Mouse (Mus musculus) small intestine, adult 2 months (tissue): ENCODE results near the gene Sema5a. TPM values are rescaled to one million over a fixed set of nuclear protein-coding genes. Genes with fewer than 3 reads are reported as not detected.

ENCODE experiments used
- H3K27ac ChIP-seq: fragments of 200-500 bp; 2 replicates; pipeline ENCODE4 v1.5.1; 2012; ENCODE audit warnings: low read depth, low read length, control low read depth, inconsistent platforms; ENCODE audit not compliant: insufficient read depth
- H3K27me3 ChIP-seq: fragments of 200-500 bp; 2 replicates; pipeline ENCODE4 v1.6.1; 2012; ENCODE audit warnings: mild to moderate bottlenecking, moderate library complexity, low read length, inconsistent platforms; ENCODE audit not compliant: control insufficient read depth, insufficient read depth
- H3K36me3 ChIP-seq: fragments of 200-500 bp; 2 replicates; pipeline ENCODE4 v1.6.1; 2012; ENCODE audit warnings: mild to moderate bottlenecking, low read length, control low read depth, inconsistent platforms; ENCODE audit not compliant: control insufficient read depth, insufficient read depth
- H3K4me1 ChIP-seq: fragments of 200-500 bp; 2 replicates; pipeline ENCODE4 v1.6.1; 2012; ENCODE audit warnings: low read length, inconsistent platforms, mixed read lengths; ENCODE audit not compliant: control insufficient read depth, insufficient read depth, insufficient read length
- H3K4me3 ChIP-seq: fragments of 200-500 bp; 2 replicates; pipeline ENCODE4 v1.5.1; 2012; ENCODE audit warnings: low read depth, mild to moderate bottlenecking, control low read depth, inconsistent platforms, low read length, moderate library complexity
- CTCF ChIP-seq: fragments of 200-500 bp; IDR thresholded peaks from 2 replicates; pipeline ENCODE4 v1.5.1; 2012; ENCODE audit warnings: low read depth, mild to moderate bottlenecking, control low read depth, inconsistent platforms, low read length, moderate library complexity, mixed read lengths; ENCODE audit not compliant: insufficient replicate concordance, insufficient read length; ENCODE audit errors: extremely low read depth
- POLR2A ChIP-seq: fragments of 200-500 bp; IDR thresholded peaks from 2 replicates; pipeline ENCODE4 v1.6.1; 2012; ENCODE audit warnings: low read depth, mild to moderate bottlenecking, control low read depth, inconsistent platforms, low read length, moderate library complexity
- WGBS: fragments of 180-500 bp; shearing (Covaris S2); methylation state at CpG from one replicate; pipeline ENCODE4 v1.1.7; 2018; 5-methylcytosine and 5-hydroxymethylcytosine counted together
- polyA plus RNA-seq: library from polyadenylated mRNA; depleted of rRNA; stranded (reverse); fragments of >200 nt; gene quantifications from 2 replicates; pipeline ENCODE4 v1.2.3, GENCODE M21; 2012

The Sema5a gene
- polyA plus RNA-seq, 1 experiment: 18.7 TPM

DNA sequence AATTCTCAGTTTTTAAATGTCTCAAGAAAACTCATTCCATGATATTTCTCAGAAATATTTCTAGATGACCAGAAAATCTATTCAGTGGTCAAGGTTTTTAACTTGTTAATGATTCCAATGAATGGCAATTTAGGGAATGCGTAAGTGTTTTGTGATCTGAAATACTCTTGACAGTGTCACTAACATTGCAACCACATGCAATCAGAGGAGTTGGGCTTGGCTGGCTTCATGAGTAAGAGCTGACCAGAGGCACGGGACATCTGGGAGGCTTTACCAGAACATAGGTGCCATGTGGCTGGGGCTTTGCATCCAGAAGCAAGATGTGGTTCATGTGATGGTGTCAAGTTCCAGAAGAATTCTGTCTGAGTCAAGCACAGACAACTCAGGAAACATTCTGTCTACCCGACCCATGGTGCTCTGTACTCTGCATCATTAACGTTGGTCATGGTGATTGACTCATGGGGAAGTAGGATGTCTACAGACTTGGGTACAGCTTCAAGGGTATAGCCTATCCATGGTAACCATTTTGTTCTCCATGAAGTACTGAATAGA lies 138.4 kb downstream of the Sema5a start:
- H3K27me3 ChIP-seq: no peaks in the 10 kb centered on the region
- H3K4me1 ChIP-seq: no peaks in the 10 kb centered on the region
- TF ChIP-seq POLR2A: no peak
- no peak for TF ChIP-seq CTCF
- H3K4me3 ChIP-seq: no peak overlapping the region
- H3K36me3 ChIP-seq: no peaks in the 10 kb centered on the region
- WGBS: 85% methylated on average over 4 of the region's 4 CpGs
- no peak overlapping the region for H3K27ac ChIP-seq

DNA sequence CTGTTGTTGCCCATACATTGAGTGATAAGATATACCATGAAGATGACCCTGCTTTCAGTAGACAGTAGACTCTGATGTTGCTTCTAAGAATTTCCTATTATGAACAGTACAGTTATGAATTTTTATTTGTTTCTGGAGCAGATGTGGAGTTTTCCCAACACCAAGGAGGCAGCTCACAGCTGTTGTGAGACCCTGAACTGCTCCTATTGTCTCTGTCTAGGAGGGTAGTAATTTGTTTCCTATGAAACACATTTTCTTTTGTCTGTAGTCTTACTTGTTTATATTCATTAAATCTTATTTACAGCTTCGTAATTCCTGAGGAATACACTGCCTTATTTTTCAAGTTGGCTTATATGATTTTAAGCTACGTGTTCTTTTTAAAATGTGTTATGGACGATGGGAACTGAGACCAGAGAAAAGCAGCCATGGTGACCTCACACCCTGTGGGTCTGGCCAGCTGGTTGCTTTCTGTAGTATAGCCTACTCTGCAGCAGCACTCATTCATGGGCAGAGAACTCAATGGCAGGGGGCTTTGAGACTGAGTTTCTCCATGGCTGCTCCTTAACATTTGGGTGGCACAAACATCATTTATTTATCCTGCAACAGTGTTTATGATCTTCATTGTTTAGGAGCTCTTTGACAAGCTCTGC lies 151.8 kb downstream of the Sema5a start:
- H3K27ac ChIP-seq: no peak overlapping the region
- H3K4me1 ChIP-seq: no peaks in the 10 kb centered on the region
- no peak overlapping the region for H3K4me3 ChIP-seq
- WGBS: 86% methylated on average over 3 of the region's 3 CpGs
- no peaks in the 10 kb centered on the region for H3K27me3 ChIP-seq
- no peaks in the 10 kb centered on the region for H3K36me3 ChIP-seq
- TF ChIP-seq POLR2A (no peak), CTCF (no peak)

DNA sequence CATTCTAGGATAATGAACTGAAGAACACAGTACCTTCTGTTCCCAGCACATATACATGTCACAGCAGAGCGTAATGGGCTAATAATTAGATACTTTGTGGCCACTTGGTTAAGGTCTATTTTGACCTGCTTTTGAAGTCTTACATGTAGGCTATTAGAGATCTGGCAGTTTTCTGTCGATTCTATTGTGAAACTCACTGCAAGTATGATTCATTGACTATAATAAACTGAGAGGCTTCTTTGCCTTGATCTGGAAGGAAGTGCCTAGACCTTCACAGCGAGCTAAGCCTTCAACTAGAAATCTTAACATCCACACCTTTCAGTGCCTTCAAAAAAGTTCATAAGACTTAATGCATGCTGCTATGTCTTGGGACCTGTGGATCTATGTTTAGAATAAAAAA lies 152.5 kb downstream of the Sema5a start:
- H3K36me3 ChIP-seq: no peaks in the 10 kb centered on the region
- WGBS: 70% methylated on average over 3 of the region's 3 CpGs
- TF ChIP-seq POLR2A: no peak
- no peak for TF ChIP-seq CTCF
- no peak overlapping the region for H3K4me3 ChIP-seq
- no peaks in the 10 kb centered on the region for H3K4me1 ChIP-seq
- no peak overlapping the region for H3K27ac ChIP-seq
- no peaks in the 10 kb centered on the region for H3K27me3 ChIP-seq

DNA sequence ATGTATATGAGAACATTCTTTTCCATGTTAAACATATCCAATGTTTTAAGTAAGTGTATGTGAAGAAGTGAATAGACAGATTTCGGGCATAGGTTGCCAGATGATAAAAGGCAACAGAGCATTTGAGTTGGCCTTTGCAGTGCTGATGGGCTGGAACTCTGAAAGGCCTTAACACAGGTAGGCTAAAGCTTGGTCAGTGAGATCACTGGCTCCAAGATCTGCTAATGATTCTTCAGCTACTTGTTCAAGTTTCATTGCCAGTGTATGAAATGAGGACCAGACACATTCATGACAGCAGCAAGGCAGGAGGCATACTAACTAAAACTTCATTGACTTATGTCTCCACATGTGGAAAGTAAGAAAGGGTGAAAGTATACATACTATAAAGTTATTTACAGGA lies 154.1 kb downstream of the Sema5a start:
- H3K4me3 ChIP-seq: no peak overlapping the region
- TF ChIP-seq CTCF (no peak), POLR2A (no peak)
- no peaks in the 10 kb centered on the region for H3K4me1 ChIP-seq
- WGBS: 79% methylated on average over 1 of the region's 1 CpGs
- H3K27ac ChIP-seq: no peak overlapping the region
- no peaks in the 10 kb centered on the region for H3K27me3 ChIP-seq
- no peaks in the 10 kb centered on the region for H3K36me3 ChIP-seq

DNA sequence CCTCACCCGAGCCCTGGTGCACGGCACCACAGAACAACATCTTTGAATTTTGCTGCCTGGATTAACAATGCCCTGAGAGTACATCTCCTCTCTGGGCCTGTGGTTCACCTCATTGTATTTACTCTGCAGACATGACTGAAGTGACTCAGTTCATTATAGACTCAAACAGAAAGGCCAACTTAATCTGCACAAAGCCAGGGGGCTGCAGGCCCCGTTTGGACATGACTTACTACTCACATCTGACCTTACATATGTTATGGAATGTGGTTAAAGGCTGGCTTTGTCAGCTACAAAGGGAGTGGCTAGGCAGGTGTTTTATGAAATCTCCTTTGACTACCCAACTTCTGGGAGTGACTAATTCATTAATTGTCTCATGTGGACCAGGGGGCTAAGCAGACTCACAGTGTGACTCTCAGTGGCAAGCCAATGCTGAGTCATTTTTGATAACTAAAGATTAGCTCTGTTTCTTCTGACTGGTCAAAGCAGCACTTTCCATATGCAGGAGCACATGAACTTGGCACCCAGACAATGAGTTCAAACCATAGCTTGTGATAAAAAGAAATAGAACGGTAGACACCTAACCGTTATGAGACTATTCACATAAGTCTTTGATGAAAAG lies 157.4 kb downstream of the Sema5a start:
- TF ChIP-seq POLR2A (no peak), CTCF (no peak)
- Histone ChIP-seq H3K27me3 (no peaks in the 10 kb centered on the region), H3K36me3 (no peaks in the 10 kb centered on the region), H3K4me3 (no peak overlapping the region), H3K27ac (no peak overlapping the region), H3K4me1 (no peaks in the 10 kb centered on the region)
- 47% methylated on average over 5 of the region's 5 CpGs for WGBS

DNA sequence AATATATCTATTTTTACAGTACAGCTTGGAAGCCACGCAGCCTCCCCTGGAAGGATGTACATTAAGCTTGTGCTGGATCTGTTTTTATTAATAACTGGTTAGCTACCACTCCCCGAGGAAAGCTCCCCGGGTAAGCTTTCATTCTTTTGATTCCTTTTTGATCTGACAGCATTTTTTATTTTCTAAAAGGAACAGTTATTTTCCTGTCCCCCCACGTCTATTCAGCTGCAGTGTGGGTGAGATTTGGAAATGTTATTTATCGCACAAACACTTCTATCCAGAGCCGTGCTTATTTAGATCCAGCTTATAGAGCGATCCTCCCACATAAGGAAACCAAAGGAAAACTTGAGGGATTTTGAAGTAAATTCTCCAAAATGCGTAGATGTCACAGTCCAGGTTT lies 158.7 kb downstream of the Sema5a start:
- Histone ChIP-seq H3K36me3 (no peaks in the 10 kb centered on the region), H3K27me3 (no peaks in the 10 kb centered on the region), H3K4me1 (no peaks in the 10 kb centered on the region), H3K4me3 (no peak overlapping the region), H3K27ac (no peak overlapping the region)
- 89% methylated on average over 8 of the region's 8 CpGs for WGBS
- TF ChIP-seq CTCF: no peak
- TF ChIP-seq POLR2A: no peak

DNA sequence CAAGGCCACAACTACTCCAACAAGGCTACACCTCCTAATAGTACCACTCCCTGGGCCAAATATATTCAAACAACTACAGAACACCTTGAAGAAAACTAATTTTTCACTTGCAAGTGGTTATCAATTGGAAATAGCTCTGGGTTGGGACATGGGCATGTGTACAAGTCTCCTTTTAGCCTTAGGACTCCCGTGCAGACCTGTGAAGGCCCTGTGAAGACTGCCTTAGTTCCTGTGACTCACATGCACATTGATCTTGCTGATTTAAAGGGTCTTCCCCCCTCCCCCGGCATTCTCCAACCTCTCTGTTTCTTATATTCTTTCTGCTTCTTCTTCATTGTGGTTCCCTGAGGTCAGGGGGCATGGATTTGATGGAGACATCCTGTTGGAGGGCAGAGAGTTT lies 161.8 kb downstream of the Sema5a start:
- Histone ChIP-seq H3K27ac (no peak overlapping the region), H3K27me3 (no peaks in the 10 kb centered on the region), H3K36me3 (no peaks in the 10 kb centered on the region), H3K4me3 (no peak overlapping the region), H3K4me1 (no peaks in the 10 kb centered on the region)
- TF ChIP-seq POLR2A: no peak
- no peak for TF ChIP-seq CTCF
- 84% methylated on average over 2 of the region's 2 CpGs for WGBS

DNA sequence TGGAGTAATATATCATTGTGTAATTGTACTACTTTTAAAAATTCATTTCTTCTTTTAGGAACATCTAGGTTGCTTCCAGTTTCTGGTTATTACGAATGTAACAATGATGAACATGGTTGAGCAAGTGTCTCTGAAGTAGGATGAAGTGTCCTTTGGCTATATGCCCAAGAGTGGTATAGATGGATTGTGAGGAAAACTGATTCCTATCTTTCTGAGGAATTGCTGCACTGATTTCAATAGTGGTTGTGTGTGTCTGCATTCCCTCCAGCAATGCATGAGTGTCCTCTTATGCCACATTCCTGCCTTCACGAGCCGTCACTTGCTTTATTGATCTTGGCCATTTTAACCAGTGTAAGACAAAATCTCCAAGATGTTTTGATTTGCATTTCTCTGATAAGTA lies 163.2 kb downstream of the Sema5a start:
- 81% methylated on average over 3 of the region's 3 CpGs for WGBS
- Histone ChIP-seq H3K36me3 (no peaks in the 10 kb centered on the region), H3K27ac (no peak overlapping the region), H3K4me3 (no peak overlapping the region), H3K27me3 (no peaks in the 10 kb centered on the region), H3K4me1 (peaks cover 2% of the 10 kb centered on the region; the same call in 1 of the 2 replicates)
- no peak for TF ChIP-seq POLR2A
- no peak for TF ChIP-seq CTCF
